ENCODE assay signal across 29 mouse cellular contexts in the genomic region with DNA sequence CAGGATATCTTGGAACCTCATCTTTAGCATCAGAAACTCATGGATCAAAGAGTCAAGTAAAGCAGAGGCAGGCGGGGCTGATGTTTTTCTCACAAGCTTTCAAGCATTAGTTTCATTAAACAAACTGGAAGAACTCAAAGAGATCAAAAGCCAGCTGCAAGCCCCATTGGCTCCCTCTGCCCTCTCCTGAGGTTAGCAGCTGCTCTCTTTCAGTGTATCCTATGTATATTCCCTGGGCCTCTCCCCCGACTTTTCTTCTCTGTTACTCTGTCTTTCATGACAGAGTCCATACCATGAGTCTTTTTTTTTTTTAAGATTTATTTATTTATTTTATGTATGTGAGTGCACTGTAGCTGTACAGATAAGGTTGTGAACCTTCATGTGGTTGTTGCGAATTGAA. TPM values are rescaled to one million over a fixed set of nuclear protein-coding genes. Genes with fewer than 3 reads are reported as not detected.
DNase-seq lines count a peak whose midpoint lies in the region; ATAC-seq and TF ChIP-seq lines count a peak whose summit lies in the region.
"Had no signal": no experiment of that assay in that cellular context is flagged by ENCODE, and none has a peak within 500 bp of the region (broad histone marks: within the 10 kb centered on the region; RNA-seq: fewer than 3 reads in every experiment).

No protein-coding gene starts in this region.

- no peak for TF ChIP-seq CTCF in lung, adult 2 months (IDR thresholded peaks at IDR 0.05; ENCODE audit: insufficient read depth, low read length)

- no peak for DNase-seq in lung, adult 2 months
- DNase-seq in lung, postnatal 36 days, result peak; percentile 29
- no peak for DNase-seq in lung, postnatal 4 days
- DNase-seq in T-cell, adult 2 months (ENCODE audit: low spot score), result no peak
- DNase-seq: adrenal gland, adult 8-10 months; adrenal gland, postnatal 25 days; cerebellum, adult 11-12 months; cerebellum, adult 8-10 months; cerebellum, postnatal 10 days; cerebellum, postnatal 36 days; embryo, embryonic 11 days; gastrocnemius, postnatal 10 days; gastrocnemius, postnatal 36 days; heart, adult 2 months; heart, postnatal 14 days; heart, postnatal 4 days had no signal

- H3K36me3 ChIP-seq in lung, embryonic 15.5 days, result no peaks in the 10 kb centered on the region
- no peaks in the 10 kb centered on the region for H3K36me3 ChIP-seq in stomach, embryonic 15.5 days
- H3K36me3 ChIP-seq: embryonic facial prominence, embryonic 10.5 days; embryonic facial prominence, embryonic 13.5 days; heart, embryonic 10.5 days; heart, embryonic 13.5 days had no signal

- no peak for TF ChIP-seq POLR2A in lung, adult 2 months (IDR thresholded peaks at IDR 0.05; ENCODE audit: borderline replicate concordance, extremely low read depth, low read depth, low read length)

- peak overlapping the region; percentile 59 for H3K27ac ChIP-seq in lung, embryonic 15.5 days
- H3K27ac ChIP-seq in stomach, embryonic 15.5 days, result peak overlapping the region; percentile 33; the same call in 1 of the 2 replicates
- H3K27ac ChIP-seq: embryonic facial prominence, embryonic 10.5 days; embryonic facial prominence, embryonic 13.5 days; forebrain, embryonic 13.5 days; heart, adult 2 months; heart, embryonic 10.5 days; heart, embryonic 13.5 days; hindbrain, embryonic 14.5 days had no signal

- H3K9me3 ChIP-seq in lung, embryonic 15.5 days, result no peaks in the 10 kb centered on the region
- no peaks in the 10 kb centered on the region for H3K9me3 ChIP-seq in stomach, embryonic 15.5 days
- H3K9me3 ChIP-seq: embryonic facial prominence, embryonic 10.5 days; embryonic facial prominence, embryonic 13.5 days; forebrain, embryonic 13.5 days; heart, embryonic 10.5 days; heart, embryonic 13.5 days had no signal

- H3K4me3 ChIP-seq in lung, embryonic 15.5 days, result no peak overlapping the region
- no peak overlapping the region for H3K4me3 ChIP-seq in lung, adult 2 months (replicated peaks; ENCODE audit: extremely low read depth, low read depth, low read length)
- H3K4me3 ChIP-seq in stomach, embryonic 15.5 days (replicated peaks), result no peak overlapping the region
- H3K4me3 ChIP-seq: embryonic facial prominence, embryonic 10.5 days; embryonic facial prominence, embryonic 13.5 days; erythroblast, embryonic 14.5 days; forebrain, embryonic 13.5 days; heart, adult 2 months; heart, embryonic 10.5 days; heart, embryonic 13.5 days had no signal

- peak; percentile 79 for ATAC-seq in lung, embryonic 15.5 days (ENCODE audit: borderline replicate concordance, extremely low read depth, low FRiP score, low TSS enrichment)
- ATAC-seq in stomach, embryonic 15.5 days (ENCODE audit: insufficient read depth, low FRiP score, low read depth), result no peak
- ATAC-seq: activated CD4-positive, CD25-positive, alpha-beta regulatory T cell, adult 4 months; CD4-positive, CD25-positive, alpha-beta regulatory T cell, adult 4 months; forebrain, embryonic 13.5 days; forebrain, embryonic 16.5 days had no signal

- WGBS in lung, embryonic 15.5 days, result 24% methylated on average over 3 of the region's 3 CpGs
- 50% methylated on average over 3 of the region's 3 CpGs for WGBS in lung, adult 2 months
- 32% methylated on average over 3 of the region's 3 CpGs for WGBS in stomach, embryonic 15.5 days

- no peak overlapping the region for H3K9ac ChIP-seq in lung, embryonic 15.5 days
- no peak overlapping the region for H3K9ac ChIP-seq in stomach, embryonic 15.5 days
- H3K9ac ChIP-seq: embryonic facial prominence, embryonic 13.5 days; forebrain, embryonic 13.5 days; heart, embryonic 13.5 days; hindbrain, embryonic 14.5 days had no signal

- peaks cover 25% of the 10 kb centered on the region for H3K4me1 ChIP-seq in lung, embryonic 15.5 days
- no peaks in the 10 kb centered on the region; the same call in 1 of the 2 replicates for H3K4me1 ChIP-seq in lung, adult 2 months (ENCODE audit: control insufficient read depth, insufficient read depth, low read length)
- peaks cover 8% of the 10 kb centered on the region; the same call in 1 of the 2 replicates for H3K4me1 ChIP-seq in stomach, embryonic 15.5 days
- H3K4me1 ChIP-seq: embryonic facial prominence, embryonic 13.5 days had no signal

- H3K27me3 ChIP-seq in lung, embryonic 15.5 days, result peaks cover 14% of the 10 kb centered on the region
- no peaks in the 10 kb centered on the region for H3K27me3 ChIP-seq in stomach, embryonic 15.5 days (replicated peaks)

- no peak overlapping the region for H3K4me2 ChIP-seq in lung, embryonic 15.5 days
- H3K4me2 ChIP-seq in stomach, embryonic 15.5 days, result no peak overlapping the region
- H3K4me2 ChIP-seq: embryonic facial prominence, embryonic 13.5 days; forebrain, embryonic 13.5 days; heart, embryonic 13.5 days; hindbrain, embryonic 14.5 days had no signal

RNA-seq across cellular contexts. Expression of gene Nkain4, which starts 5.7 kb away (rescaled TPM):
- 109 and 125 TPM in 2 replicates for polyA plus RNA-seq in lung, embryonic 15.5 days (2015; fragmentation: Nextera tagmentation; extraction: Ambion mirVana)
- 87.4 and 123 TPM in 2 replicates for polyA plus RNA-seq in lung, adult 2 months (2012; rRNA removed)
- polyA plus RNA-seq in stomach, embryonic 15.5 days (2015; fragmentation: Nextera tagmentation; extraction: Ambion mirVana), result 50.8 and 52.4 TPM in 2 replicates
- polyA plus RNA-seq: activated CD4-positive, CD25-positive, alpha-beta regulatory T cell, adult 4 months; C2C12; CD4-positive, CD25-positive, alpha-beta regulatory T cell, adult 4 months; erythroblast, embryonic 14.5 days had no signal

RNA-seq across cellular contexts. Expression of gene Arfgap1, which starts 6.8 kb away (rescaled TPM):
- 97.0 and 107 TPM in 2 replicates for polyA plus RNA-seq in lung, embryonic 15.5 days (2015; fragmentation: Nextera tagmentation; extraction: Ambion mirVana)
- 38.6 and 46.3 TPM in 2 replicates for polyA plus RNA-seq in lung, adult 2 months (2012; rRNA removed)
- 92.7 and 103 TPM in 2 replicates for polyA plus RNA-seq in stomach, embryonic 15.5 days (2015; fragmentation: Nextera tagmentation; extraction: Ambion mirVana)

RNA-seq across cellular contexts. Expression of gene Col20a1, which starts 26.1 kb away (rescaled TPM):
- 0.38 and 0.61 TPM in 2 replicates for polyA plus RNA-seq in lung, embryonic 15.5 days (2015; fragmentation: Nextera tagmentation; extraction: Ambion mirVana)
- 3.2 TPM in 2 replicates for polyA plus RNA-seq in lung, adult 2 months (2012; rRNA removed)
- 0.71 and 1.1 TPM in 2 replicates for polyA plus RNA-seq in stomach, embryonic 15.5 days (2015; fragmentation: Nextera tagmentation; extraction: Ambion mirVana)

RNA-seq across cellular contexts. Expression of gene Birc7, which starts 31.4 kb away (rescaled TPM):
- polyA plus RNA-seq in lung, embryonic 15.5 days (2015; fragmentation: Nextera tagmentation; extraction: Ambion mirVana), result 0.12 TPM in 1 of 2 replicates, not detected in the other
- not detected in 2 replicates for polyA plus RNA-seq in lung, adult 2 months (2012; rRNA removed)
- 0.14 TPM in 1 of 2 replicates, not detected in the other for polyA plus RNA-seq in stomach, embryonic 15.5 days (2015; fragmentation: Nextera tagmentation; extraction: Ambion mirVana)
- polyA plus RNA-seq: activated CD4-positive, CD25-positive, alpha-beta regulatory T cell, adult 4 months; C2C12; CD4-positive, CD25-positive, alpha-beta regulatory T cell, adult 4 months; embryonic facial prominence, embryonic 13.5 days; erythroblast, embryonic 14.5 days; forebrain, embryonic 16.5 days; heart, adult 2 months had no signal

RNA-seq across cellular contexts. Expression of gene Ythdf1, which starts 39.4 kb away (rescaled TPM):
- polyA plus RNA-seq in lung, embryonic 15.5 days (2015; fragmentation: Nextera tagmentation; extraction: Ambion mirVana), result 54.7 and 58.1 TPM in 2 replicates
- 28.2 and 42.9 TPM in 2 replicates for polyA plus RNA-seq in lung, adult 2 months (2012; rRNA removed)
- 51.0 and 52.9 TPM in 2 replicates for polyA plus RNA-seq in stomach, embryonic 15.5 days (2015; fragmentation: Nextera tagmentation; extraction: Ambion mirVana)
